Mouse (Mus musculus) liver, embryonic 14.5 days (tissue): ENCODE measurements at regions not wholly inside any gene's neighbourhood (a gene's known extent, or its start where the extent isn't known, plus 50 kb on each side); places are given as distances from the start of the nearest gene placed in this dataset.

Source experiments
- ATAC-seq: fragments of 200-750 bp; cut with Nextera tagmentation; 2 replicates; pipeline ENCODE4 v1.8.0; 2017; ENCODE audit warnings: moderate number of reproducible peaks, mild to moderate bottlenecking, moderate library complexity; ENCODE audit not compliant: insufficient read depth
- DNase-seq, 3 experiments: peaks; one replicate each; pipeline ENCODE4 v3.0.0-alpha.2; 2012 to 2013; ENCODE audit warnings: low read depth in 3 of 3, low spot score in 3 of 3
- H3K27ac ChIP-seq: fragments of 300-500 bp; sonication (generic); 2 replicates; pipeline ENCODE4 v1.5.1; 2014; ENCODE audit warnings: moderate library complexity, mild to moderate bottlenecking, control low read depth, inconsistent platforms
- H3K27me3 ChIP-seq: fragments of 300-500 bp; sonication (generic); 2 replicates; pipeline ENCODE4 v1.6.1; 2014; ENCODE audit warnings: mild to moderate bottlenecking, low read length, moderate library complexity; ENCODE audit not compliant: control insufficient read depth, insufficient read depth
- H3K36me3 ChIP-seq: fragments of 300-500 bp; sonication (generic); replicated peaks from 2 replicates; pipeline ENCODE4 v1.6.1; 2014; ENCODE audit warnings: low read depth; ENCODE audit not compliant: control insufficient read depth, insufficient read depth
- H3K4me1 ChIP-seq, 2 experiments: fragments of 200-500 bp in 1 of 2; fragments of 300-500 bp in 1 of 2; sonication (generic) in 1 of 2; replicated peaks; 2 replicates each; pipeline ENCODE4 v1.6.1; 2012 to 2014; ENCODE audit warnings: antibody characterized with exemption in 1 of 2, inconsistent platforms in 1 of 2, low read length in 1 of 2; ENCODE audit not compliant: control insufficient read depth in 2 of 2, insufficient read depth in 2 of 2
- H3K4me2 ChIP-seq: fragments of 300-500 bp; sonication (generic); 2 replicates; pipeline ENCODE4 v1.6.1; 2014; ENCODE audit warnings: low read depth, mild to moderate bottlenecking, control low read depth, moderate library complexity
- H3K4me3 ChIP-seq, 2 experiments: fragments of 200-500 bp in 1 of 2; fragments of 300-500 bp in 1 of 2; sonication (generic) in 1 of 2; 2 replicates each; pipeline ENCODE4 v1.5.1; 2012 to 2014; ENCODE audit warnings: low read depth in 2 of 2, low read length in 2 of 2, mild to moderate bottlenecking in 2 of 2, control low read depth in 1 of 2, inconsistent platforms in 1 of 2, moderate library complexity in 1 of 2; ENCODE audit not compliant: insufficient read depth in 1 of 2
- H3K9ac ChIP-seq: fragments of 300-500 bp; sonication (generic); replicated peaks from 2 replicates; pipeline ENCODE4 v1.6.1; 2014; ENCODE audit warnings: mild to moderate bottlenecking, control low read depth, moderate library complexity
- H3K9me3 ChIP-seq: fragments of 300-500 bp; sonication (generic); 2 replicates; pipeline ENCODE4 v1.6.1; 2016; ENCODE audit warnings: low read length, mixed read lengths; ENCODE audit not compliant: control insufficient read depth
- CTCF ChIP-seq: IDR thresholded peaks from 2 replicates; pipeline ENCODE4 v1.5.1; 2016; ENCODE audit warnings: antibody characterized with exemption, low read depth, control low read depth
- EP300 ChIP-seq: IDR thresholded peaks from 2 replicates; pipeline ENCODE4 v1.6.1; 2016; ENCODE audit warnings: antibody characterized with exemption, low read depth
- WGBS: fragments of 180-500 bp; shearing (Covaris S2); extraction: QIAGEN DNeasy Blood & Tissue Kit; methylation state at CpG from one replicate; pipeline ENCODE4 v1.1.7; 2014; ENCODE audit not compliant: insufficient replicate concordance; 5-methylcytosine and 5-hydroxymethylcytosine counted together

- peak in 1 of 3 experiments; percentile 24 for DNase-seq
- Histone ChIP-seq H3K9ac (no peak overlapping the region), H3K9me3 (no peaks in the 10 kb centered on the region), H3K27ac (no peak overlapping the region), H3K4me1 (no peaks in the 10 kb centered on the region), H3K36me3 (no peaks in the 10 kb centered on the region), H3K4me2 (no peak overlapping the region), H3K4me3 (no peak overlapping the region), H3K27me3 (no peaks in the 10 kb centered on the region)
- peak; percentile 52 for ATAC-seq
- no peak for TF ChIP-seq EP300
- no peak for TF ChIP-seq CTCF
- 58% methylated on average over 3 of the region's 3 CpGs for WGBS
Measured at GRCm38 (mm10) chr3:46343508-46343907, 104.5 kb downstream of the Pabpc4l start.

- Histone ChIP-seq H3K4me3 (no peak overlapping the region), H3K4me1 (no peaks in the 10 kb centered on the region), H3K9ac (no peak overlapping the region), H3K27me3 (no peaks in the 10 kb centered on the region), H3K4me2 (no peak overlapping the region), H3K27ac (no peak overlapping the region), H3K9me3 (no peaks in the 10 kb centered on the region), H3K36me3 (no peaks in the 10 kb centered on the region)
- TF ChIP-seq EP300 = no peak
- no peak for TF ChIP-seq CTCF
- 19% methylated on average over 2 of the region's 2 CpGs for WGBS
- ATAC-seq = no peak
- no peak for DNase-seq
Measured at GRCm38 (mm10) chr3:46340648-46341280, 107.3 kb downstream of the Pabpc4l start.

- Histone ChIP-seq H3K27ac (no peak overlapping the region), H3K9me3 (no peaks in the 10 kb centered on the region), H3K4me3 (no peak overlapping the region), H3K36me3 (no peaks in the 10 kb centered on the region), H3K4me2 (no peak overlapping the region), H3K9ac (no peak overlapping the region), H3K4me1 (no peaks in the 10 kb centered on the region), H3K27me3 (no peaks in the 10 kb centered on the region)
- DNase-seq (no peak), ATAC-seq (no peak)
- WGBS = 25% methylated on average over 1 of the region's 1 CpGs
- TF ChIP-seq CTCF = no peak
Measured at GRCm38 (mm10) chr3:46334519-46334918, 113.5 kb downstream of the Pabpc4l start.

- TF ChIP-seq EP300 (no peak), CTCF (no peak)
- no peak for ATAC-seq
Measured at GRCm38 (mm10) chr3:46324925-46325324, 123.1 kb downstream of the Pabpc4l start.

More at GRCm38 (mm10) chr3:46324925-46325324, 123.1 kb downstream of the Pabpc4l start:
- no peak for DNase-seq
- Histone ChIP-seq H3K4me1 (no peaks in the 10 kb centered on the region), H3K9me3 (no peaks in the 10 kb centered on the region), H3K27ac (no peak overlapping the region), H3K27me3 (no peaks in the 10 kb centered on the region), H3K4me3 (no peak overlapping the region), H3K9ac (no peak overlapping the region), H3K36me3 (no peaks in the 10 kb centered on the region), H3K4me2 (no peak overlapping the region)
- 62% methylated on average over 3 of the region's 3 CpGs for WGBS
